Mouse (Mus musculus): ENCODE data around the gene Arhgap6. TPM values are rescaled to one million over a fixed set of nuclear protein-coding genes. Genes with fewer than 3 reads are reported as not detected.

Arhgap6 gene
- total RNA-seq, 1 experiment = 1.8 TPM

- DNase-seq (ENCODE audit: low read depth, low spot score) = no peak
- Histone ChIP-seq H3K36me3 (ENCODE audit: control insufficient read depth, insufficient read depth, low read length, poor library complexity, severe bottlenecking) (no peaks in the 10 kb centered on the region), H3K4me3 (ENCODE audit: insufficient read depth in 1 of 2, low read depth in 1 of 2, low read length in 2 of 2, poor library complexity in 1 of 2, severe bottlenecking in 1 of 2) (no peak overlapping the region), H3K27ac (ENCODE audit: insufficient read depth, low read depth, low read length, poor library complexity, severe bottlenecking) (no peak overlapping the region), H3K4me1 (ENCODE audit: control insufficient read depth in 2 of 2, insufficient read depth in 2 of 2, low read length in 2 of 2, poor library complexity in 1 of 2) (no peaks in the 10 kb centered on the region), H3K9ac (ENCODE audit: insufficient read depth, low read depth, low read length, poor library complexity, severe bottlenecking) (no peak overlapping the region), H3K9me3 (ENCODE audit: control insufficient read depth, insufficient read depth, low read depth, low read length) (no peaks in the 10 kb centered on the region)
- in situ Hi-C loops (cut with MboI; ENCODE audit: low sequenced_read_pairs in 2 of 2, unreplicated experiment in 2 of 2) = no loop called here
- TF ChIP-seq CHD2 (IDR thresholded peaks at IDR 0.05; ENCODE audit: low read depth, low read length) (no peak), HCFC1 (IDR thresholded peaks at IDR 0.05; ENCODE audit: borderline replicate concordance, insufficient read depth, low read length) (no peak), ZNF384 (IDR thresholded peaks at IDR 0.05; ENCODE audit: low read depth, low read length) (no peak), ZC3H11A (IDR thresholded peaks at IDR 0.05; ENCODE audit: borderline replicate concordance, low read depth, low read length) (no peak), MAFK (IDR thresholded peaks at IDR 0.05; ENCODE audit: insufficient read depth, low read depth, low read length) (no peak)
These were observed 118.6 kb downstream of the Arhgap6 start for GRCm38 (mm10) chrX:168913519-168913918.

GRCm38 (mm10) chrX:168920942-168921341 lies 126.0 kb downstream of the Arhgap6 start:
- Histone ChIP-seq H3K9me3 (ENCODE audit: control insufficient read depth, insufficient read depth, low read depth, low read length) (no peaks in the 10 kb centered on the region), H3K4me3 (ENCODE audit: insufficient read depth in 1 of 2, low read depth in 1 of 2, low read length in 2 of 2, poor library complexity in 1 of 2, severe bottlenecking in 1 of 2) (no peak overlapping the region), H3K4me1 (ENCODE audit: control insufficient read depth in 2 of 2, insufficient read depth in 2 of 2, low read length in 2 of 2, poor library complexity in 1 of 2) (no peaks in the 10 kb centered on the region), H3K27ac (ENCODE audit: insufficient read depth, low read depth, low read length, poor library complexity, severe bottlenecking) (no peak overlapping the region), H3K36me3 (ENCODE audit: control insufficient read depth, insufficient read depth, low read length, poor library complexity, severe bottlenecking) (no peaks in the 10 kb centered on the region), H3K9ac (ENCODE audit: insufficient read depth, low read depth, low read length, poor library complexity, severe bottlenecking) (no peak overlapping the region)
- no peak for DNase-seq (ENCODE audit: low read depth, low spot score)
- in situ Hi-C loops (cut with MboI; ENCODE audit: low sequenced_read_pairs in 2 of 2, unreplicated experiment in 2 of 2) = no loop called here
- TF ChIP-seq ZC3H11A (IDR thresholded peaks at IDR 0.05; ENCODE audit: borderline replicate concordance, low read depth, low read length) = no peak
- TF ChIP-seq ZNF384 (IDR thresholded peaks at IDR 0.05; ENCODE audit: low read depth, low read length) = no peak
- no peak for TF ChIP-seq CHD2 (IDR thresholded peaks at IDR 0.05; ENCODE audit: low read depth, low read length)
- TF ChIP-seq HCFC1 (IDR thresholded peaks at IDR 0.05; ENCODE audit: borderline replicate concordance, insufficient read depth, low read length) = no peak
- no peak for TF ChIP-seq MAFK (IDR thresholded peaks at IDR 0.05; ENCODE audit: insufficient read depth, low read depth, low read length)

GRCm38 (mm10) chrX:168932420-168932819 lies 137.5 kb downstream of the Arhgap6 start:
- no peak overlapping the region for H3K9ac ChIP-seq (ENCODE audit: insufficient read depth, low read depth, low read length, poor library complexity, severe bottlenecking)
- in situ Hi-C loops (cut with MboI; ENCODE audit: low sequenced_read_pairs in 2 of 2, unreplicated experiment in 2 of 2) = loop anchor here in 1 of 2 experiments (25.0 kb wide), 1 partner anchor 355 kb away; no protein-coding TSS in a partner anchor
- H3K4me3 ChIP-seq (ENCODE audit: insufficient read depth in 1 of 2, low read depth in 1 of 2, low read length in 2 of 2, poor library complexity in 1 of 2, severe bottlenecking in 1 of 2) = no peak overlapping the region
- no peak for TF ChIP-seq ZNF384 (IDR thresholded peaks at IDR 0.05; ENCODE audit: low read depth, low read length)
- TF ChIP-seq MAFK (IDR thresholded peaks at IDR 0.05; ENCODE audit: insufficient read depth, low read depth, low read length) = no peak
- TF ChIP-seq HCFC1 (IDR thresholded peaks at IDR 0.05; ENCODE audit: borderline replicate concordance, insufficient read depth, low read length) = no peak
- DNase-seq (ENCODE audit: low read depth, low spot score) = no peak
- H3K36me3 ChIP-seq (ENCODE audit: control insufficient read depth, insufficient read depth, low read length, poor library complexity, severe bottlenecking) = no peaks in the 10 kb centered on the region
- no peak overlapping the region for H3K27ac ChIP-seq (ENCODE audit: insufficient read depth, low read depth, low read length, poor library complexity, severe bottlenecking)
- no peaks in the 10 kb centered on the region for H3K9me3 ChIP-seq (ENCODE audit: control insufficient read depth, insufficient read depth, low read depth, low read length)
- no peaks in the 10 kb centered on the region for H3K4me1 ChIP-seq (ENCODE audit: control insufficient read depth in 2 of 2, insufficient read depth in 2 of 2, low read length in 2 of 2, poor library complexity in 1 of 2)

- Histone ChIP-seq H3K4me3 (ENCODE audit: insufficient read depth in 1 of 2, low read depth in 1 of 2, low read length in 2 of 2, poor library complexity in 1 of 2, severe bottlenecking in 1 of 2) (no peak overlapping the region), H3K27ac (ENCODE audit: insufficient read depth, low read depth, low read length, poor library complexity, severe bottlenecking) (no peak overlapping the region), H3K9ac (ENCODE audit: insufficient read depth, low read depth, low read length, poor library complexity, severe bottlenecking) (no peak overlapping the region), H3K36me3 (ENCODE audit: control insufficient read depth, insufficient read depth, low read length, poor library complexity, severe bottlenecking) (no peaks in the 10 kb centered on the region), H3K9me3 (ENCODE audit: control insufficient read depth, insufficient read depth, low read depth, low read length) (no peaks in the 10 kb centered on the region), H3K4me1 (ENCODE audit: control insufficient read depth in 2 of 2, insufficient read depth in 2 of 2, low read length in 2 of 2, poor library complexity in 1 of 2) (no peaks in the 10 kb centered on the region)
- no peak for DNase-seq (ENCODE audit: low read depth, low spot score)
- TF ChIP-seq HCFC1 (IDR thresholded peaks at IDR 0.05; ENCODE audit: borderline replicate concordance, insufficient read depth, low read length) (no peak), CHD2 (IDR thresholded peaks at IDR 0.05; ENCODE audit: low read depth, low read length) (no peak), ZC3H11A (IDR thresholded peaks at IDR 0.05; ENCODE audit: borderline replicate concordance, low read depth, low read length) (no peak), MAFK (IDR thresholded peaks at IDR 0.05; ENCODE audit: insufficient read depth, low read depth, low read length) (no peak), ZNF384 (IDR thresholded peaks at IDR 0.05; ENCODE audit: low read depth, low read length) (no peak)
- in situ Hi-C loops (cut with MboI; ENCODE audit: low sequenced_read_pairs in 2 of 2, unreplicated experiment in 2 of 2) = loop anchor here in 1 of 2 experiments (25.0 kb wide), 1 partner anchor 352 kb away; no protein-coding TSS in a partner anchor
These were observed 140.5 kb downstream of the Arhgap6 start for GRCm38 (mm10) chrX:168935447-168935846.

DNA sequence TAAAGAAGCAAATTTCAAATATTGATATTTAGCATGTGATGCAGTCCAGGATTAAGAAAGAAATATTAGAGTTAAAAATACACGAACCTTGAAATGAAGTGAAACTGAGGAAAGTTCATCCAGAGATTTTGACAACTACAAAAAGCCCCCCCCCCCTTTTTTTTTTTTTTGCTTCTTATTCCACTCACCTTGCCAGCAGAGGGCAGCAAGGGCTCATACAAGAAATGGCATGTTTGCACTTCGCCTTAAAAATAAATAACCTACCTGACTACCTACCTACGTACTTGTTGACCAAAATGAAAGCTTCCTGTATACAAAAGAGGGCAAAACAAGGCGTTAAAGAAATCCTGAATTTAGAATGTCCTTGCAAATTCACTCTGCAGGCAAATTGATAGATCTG lies 143.0 kb downstream of the Arhgap6 start:
- Histone ChIP-seq H3K27ac (ENCODE audit: insufficient read depth, low read depth, low read length, poor library complexity, severe bottlenecking) (no peak overlapping the region), H3K4me1 (ENCODE audit: control insufficient read depth in 2 of 2, insufficient read depth in 2 of 2, low read length in 2 of 2, poor library complexity in 1 of 2) (no peaks in the 10 kb centered on the region), H3K9me3 (ENCODE audit: control insufficient read depth, insufficient read depth, low read depth, low read length) (no peaks in the 10 kb centered on the region), H3K9ac (ENCODE audit: insufficient read depth, low read depth, low read length, poor library complexity, severe bottlenecking) (no peak overlapping the region), H3K36me3 (ENCODE audit: control insufficient read depth, insufficient read depth, low read length, poor library complexity, severe bottlenecking) (no peaks in the 10 kb centered on the region), H3K4me3 (ENCODE audit: insufficient read depth in 1 of 2, low read depth in 1 of 2, low read length in 2 of 2, poor library complexity in 1 of 2, severe bottlenecking in 1 of 2) (no peak overlapping the region)
- in situ Hi-C loops (cut with MboI; ENCODE audit: low sequenced_read_pairs in 2 of 2, unreplicated experiment in 2 of 2) = loop anchor here in 1 of 2 experiments (25.0 kb wide), 1 partner anchor 349 kb away; no protein-coding TSS in a partner anchor
- TF ChIP-seq ZC3H11A (IDR thresholded peaks at IDR 0.05; ENCODE audit: borderline replicate concordance, low read depth, low read length) (no peak), ZNF384 (IDR thresholded peaks at IDR 0.05; ENCODE audit: low read depth, low read length) (peak; percentile 81)
- no peak for DNase-seq (ENCODE audit: low read depth, low spot score)
